Mouse (Mus musculus) kidney, embryonic 15.5 days (tissue): ENCODE measurements around the gene Msrb3. TPM values are rescaled to one million over a fixed set of nuclear protein-coding genes. Genes with fewer than 3 reads are reported as not detected.
A peak's percentile ranks its signal among the peaks of the same experiment; 100 is the strongest.
"Not testable (repeated sequence)": the region's sequence is repeated elsewhere in the genome, so short reads cannot be mapped to it uniquely, and the experiment has no call there.

Experiments
- ATAC-seq: fragments of 200-750 bp; cut with Nextera tagmentation; replicated peaks from 2 replicates; pipeline ENCODE4 v1.8.0; 2017; ENCODE audit warnings: moderate TSS enrichment; ENCODE audit not compliant: low FRiP score
- H3K27ac ChIP-seq: fragments of 300-500 bp; sonication (generic); 2 replicates; pipeline ENCODE4 v1.5.1; 2015; ENCODE audit warnings: mild to moderate bottlenecking, inconsistent platforms
- H3K27me3 ChIP-seq: fragments of 300-500 bp; sonication (generic); 2 replicates; pipeline ENCODE4 v1.6.1; 2015; ENCODE audit warnings: inconsistent platforms
- H3K36me3 ChIP-seq: fragments of 300-500 bp; sonication (generic); 2 replicates; pipeline ENCODE4 v1.6.1; 2015; ENCODE audit warnings: inconsistent platforms
- H3K4me1 ChIP-seq: fragments of 300-500 bp; sonication (generic); 2 replicates; pipeline ENCODE4 v1.6.1; 2015; ENCODE audit warnings: inconsistent platforms
- H3K4me2 ChIP-seq: fragments of 300-500 bp; sonication (generic); 2 replicates; pipeline ENCODE4 v1.6.1; 2015; ENCODE audit warnings: moderate library complexity, mild to moderate bottlenecking, inconsistent platforms
- H3K4me3 ChIP-seq: fragments of 300-500 bp; sonication (generic); replicated peaks from 2 replicates; pipeline ENCODE4 v1.5.1; 2015; ENCODE audit warnings: mild to moderate bottlenecking, inconsistent platforms
- H3K9ac ChIP-seq: fragments of 300-500 bp; sonication (generic); 2 replicates; pipeline ENCODE4 v1.6.1; 2015; ENCODE audit warnings: mild to moderate bottlenecking, inconsistent platforms
- H3K9me3 ChIP-seq: fragments of 300-500 bp; sonication (generic); replicated peaks from 2 replicates; pipeline ENCODE4 v1.6.1; 2016; ENCODE audit warnings: inconsistent platforms
- WGBS: fragments of 180-500 bp; shearing (Covaris S2); methylation state at CpG from one replicate; pipeline ENCODE4 v1.1.7; 2015; ENCODE audit warnings: mixed read lengths; 5-methylcytosine and 5-hydroxymethylcytosine counted together
- polyA plus RNA-seq: library from polyadenylated mRNA; unstranded; fragments of >200 nt; fragmentation: Nextera tagmentation; extraction: Ambion mirVana; gene quantifications from 2 replicates; pipeline ENCODE4 v1.2.1, GENCODE M21; 2015

Gene Msrb3
- polyA plus RNA-seq, 1 experiment from 2014 or later: 8.5 TPM

GRCm38 (mm10) chr10:120760679-120761078 lies 138.2 kb downstream of the Msrb3 start:
- 91% methylated on average over 12 of the region's 12 CpGs for WGBS
- Histone ChIP-seq H3K9me3 (no peaks in the 10 kb centered on the region; the same call in 1 of the 2 replicates), H3K36me3 (no peaks in the 10 kb centered on the region), H3K27ac (no peak overlapping the region), H3K4me3 (no peak overlapping the region), H3K4me1 (peaks cover 20% of the 10 kb centered on the region), H3K27me3 (no peaks in the 10 kb centered on the region), H3K4me2 (no peak overlapping the region), H3K9ac (no peak overlapping the region)
- ATAC-seq: no peak

GRCm38 (mm10) chr10:120759883-120760282 lies 139.0 kb downstream of the Msrb3 start:
- H3K4me2 ChIP-seq: no peak overlapping the region
- no peak overlapping the region for H3K27ac ChIP-seq
- H3K4me1 ChIP-seq: peaks cover 20% of the 10 kb centered on the region
- ATAC-seq: no peak
- H3K9ac ChIP-seq: no peak overlapping the region
- H3K9me3 ChIP-seq: peaks cover 3% of the 10 kb centered on the region; the same call in 1 of the 2 replicates
- H3K36me3 ChIP-seq: no peaks in the 10 kb centered on the region
- H3K27me3 ChIP-seq: no peaks in the 10 kb centered on the region
- WGBS: 94% methylated on average over 6 of the region's 6 CpGs
- no peak overlapping the region for H3K4me3 ChIP-seq

GRCm38 (mm10) chr10:120752454-120752853 lies 146.4 kb downstream of the Msrb3 start:
- no peak overlapping the region for H3K27ac ChIP-seq
- 85% methylated on average over 5 of the region's 5 CpGs for WGBS
- peaks cover 5% of the 10 kb centered on the region; the same call in 1 of the 2 replicates for H3K4me1 ChIP-seq
- peaks cover 3% of the 10 kb centered on the region; the same call in 1 of the 2 replicates for H3K9me3 ChIP-seq
- H3K4me2 ChIP-seq: no peak overlapping the region
- H3K27me3 ChIP-seq: no peaks in the 10 kb centered on the region
- no peaks in the 10 kb centered on the region for H3K36me3 ChIP-seq
- no peak overlapping the region for H3K4me3 ChIP-seq
- H3K9ac ChIP-seq: no peak overlapping the region
- ATAC-seq: no peak

GRCm38 (mm10) chr10:120751821-120752261 lies 147.1 kb downstream of the Msrb3 start:
- ATAC-seq: no peak
- H3K4me1 ChIP-seq: peaks cover 5% of the 10 kb centered on the region; the same call in 1 of the 2 replicates
- no peak overlapping the region for H3K4me3 ChIP-seq
- H3K9ac ChIP-seq: no peak overlapping the region
- H3K27me3 ChIP-seq: no peaks in the 10 kb centered on the region
- 67% methylated on average over 11 of the region's 11 CpGs for WGBS
- H3K4me2 ChIP-seq: no peak overlapping the region
- peak overlapping the region; percentile 56 for H3K27ac ChIP-seq
- H3K36me3 ChIP-seq: no peaks in the 10 kb centered on the region
- H3K9me3 ChIP-seq: peaks cover 3% of the 10 kb centered on the region; the same call in 1 of the 2 replicates

GRCm38 (mm10) chr10:120751295-120751722 lies 147.6 kb downstream of the Msrb3 start:
- Histone ChIP-seq H3K36me3 (no peaks in the 10 kb centered on the region), H3K9me3 (peaks cover 3% of the 10 kb centered on the region; the same call in 1 of the 2 replicates), H3K4me3 (no peak overlapping the region), H3K4me1 (peaks cover 5% of the 10 kb centered on the region; the same call in 1 of the 2 replicates), H3K4me2 (no peak overlapping the region), H3K27me3 (no peaks in the 10 kb centered on the region), H3K9ac (no peak overlapping the region), H3K27ac (peak overlapping the region; percentile 56)
- ATAC-seq: no peak
- 53% methylated on average over 11 of the region's 11 CpGs for WGBS

GRCm38 (mm10) chr10:120749556-120749955 lies 149.3 kb downstream of the Msrb3 start:
- not testable (repeated sequence) for H3K36me3 ChIP-seq, H3K9ac ChIP-seq, ATAC-seq, H3K27ac ChIP-seq, H3K9me3 ChIP-seq, H3K27me3 ChIP-seq, H3K4me2 ChIP-seq, H3K4me3 ChIP-seq
- H3K4me1 ChIP-seq: peaks cover 22% of the 10 kb centered on the region
- WGBS: 86% methylated on average over 5 of the region's 5 CpGs

- 75% methylated on average over 6 of the region's 6 CpGs for WGBS
Observed at GRCm38 (mm10) chr10:120748156-120748555, 150.7 kb downstream of the Msrb3 start.

GRCm38 (mm10) chr10:120745138-120745856 lies 153.6 kb downstream of the Msrb3 start:
- ATAC-seq: peak; percentile 82
- 10% methylated on average over 18 of the region's 18 CpGs for WGBS
- no peaks in the 10 kb centered on the region for H3K36me3 ChIP-seq
- peaks cover 34% of the 10 kb centered on the region for H3K4me1 ChIP-seq
- peak overlapping the region; percentile 43 for H3K9ac ChIP-seq
- H3K27ac ChIP-seq: peak overlapping the region; percentile 87
- H3K4me3 ChIP-seq: peak overlapping the region; percentile 33
- H3K9me3 ChIP-seq: no peaks in the 10 kb centered on the region
- no peaks in the 10 kb centered on the region for H3K27me3 ChIP-seq
- peak overlapping the region; percentile 64 for H3K4me2 ChIP-seq

More at GRCm38 (mm10) chr10:120748156-120748555, 150.7 kb downstream of the Msrb3 start:
- Histone ChIP-seq H3K9me3 (no peaks in the 10 kb centered on the region), H3K4me1 (peaks cover 28% of the 10 kb centered on the region), H3K27ac (no peak overlapping the region), H3K36me3 (no peaks in the 10 kb centered on the region), H3K9ac (no peak overlapping the region), H3K4me3 (no peak overlapping the region), H3K4me2 (no peak overlapping the region), H3K27me3 (no peaks in the 10 kb centered on the region)
- no peak for ATAC-seq

- Histone ChIP-seq H3K4me1 (peaks cover 34% of the 10 kb centered on the region), H3K9me3 (no peaks in the 10 kb centered on the region), H3K27ac (peak overlapping the region; percentile 87), H3K9ac (peak overlapping the region; percentile 43), H3K27me3 (no peaks in the 10 kb centered on the region), H3K4me2 (peak overlapping the region; percentile 64), H3K36me3 (no peaks in the 10 kb centered on the region), H3K4me3 (peak overlapping the region; percentile 33)
- peak; percentile 31; the same call in 1 of the 2 replicates for ATAC-seq
- WGBS: 5% methylated on average over 15 of the region's 15 CpGs
Observed at GRCm38 (mm10) chr10:120744441-120745137, 154.3 kb downstream of the Msrb3 start.

GRCm38 (mm10) chr10:120736508-120737069 lies 162.3 kb downstream of the Msrb3 start:
- ATAC-seq: no peak
- no peaks in the 10 kb centered on the region for H3K36me3 ChIP-seq
- H3K27ac ChIP-seq: no peak overlapping the region
- 42% methylated on average over 14 of the region's 14 CpGs for WGBS
- no peak overlapping the region for H3K9ac ChIP-seq
- no peaks in the 10 kb centered on the region for H3K9me3 ChIP-seq
- H3K4me3 ChIP-seq: no peak overlapping the region
- peak overlapping the region; percentile 60 for H3K4me2 ChIP-seq
- peaks cover 12% of the 10 kb centered on the region for H3K4me1 ChIP-seq
- peaks cover 8% of the 10 kb centered on the region; the same call in 1 of the 2 replicates for H3K27me3 ChIP-seq

- no peaks in the 10 kb centered on the region for H3K36me3 ChIP-seq
- 15% methylated on average over 25 of the region's 25 CpGs for WGBS
- peak overlapping the region; percentile 29; the same call in 1 of the 2 replicates for H3K9ac ChIP-seq
- H3K27ac ChIP-seq: no peak overlapping the region
- no peak for ATAC-seq
- H3K4me1 ChIP-seq: peaks cover 12% of the 10 kb centered on the region
- peak overlapping the region; percentile 23; the same call in 1 of the 2 replicates for H3K4me3 ChIP-seq
- H3K9me3 ChIP-seq: no peaks in the 10 kb centered on the region
- peaks cover 8% of the 10 kb centered on the region; the same call in 1 of the 2 replicates for H3K27me3 ChIP-seq
- peak overlapping the region; percentile 60 for H3K4me2 ChIP-seq
Observed at GRCm38 (mm10) chr10:120735722-120736507, 163.0 kb downstream of the Msrb3 start.
